Mouse (Mus musculus) neural tube, embryonic 12.5 days (tissue): ENCODE results near the gene Arrb2. TPM values are rescaled to one million over a fixed set of nuclear protein-coding genes. Genes with fewer than 3 reads are reported as not detected.

Experiments
- ATAC-seq: fragments of 200-750 bp; cut with Nextera tagmentation; 2 replicates; pipeline ENCODE4 v1.8.0; 2017; ENCODE audit warnings: low read depth, mild to moderate bottlenecking, moderate TSS enrichment, moderate library complexity; ENCODE audit not compliant: low FRiP score
- H3K27ac ChIP-seq: fragments of 300-500 bp; sonication (generic); 2 replicates; pipeline ENCODE4 v1.5.1; 2016
- H3K27me3 ChIP-seq: fragments of 300-500 bp; sonication (generic); replicated peaks from 2 replicates; pipeline ENCODE4 v1.6.1; 2016; ENCODE audit warnings: mild to moderate bottlenecking
- H3K36me3 ChIP-seq: fragments of 300-500 bp; sonication (generic); 2 replicates; pipeline ENCODE4 v1.6.1; 2016; ENCODE audit warnings: mild to moderate bottlenecking
- H3K4me1 ChIP-seq: fragments of 300-500 bp; sonication (generic); 2 replicates; pipeline ENCODE4 v1.6.1; 2016
- H3K4me2 ChIP-seq: fragments of 300-500 bp; sonication (generic); replicated peaks from 2 replicates; pipeline ENCODE4 v1.6.1; 2016; ENCODE audit warnings: mild to moderate bottlenecking
- H3K4me3 ChIP-seq: fragments of 300-500 bp; sonication (generic); 2 replicates; pipeline ENCODE4 v1.5.1; 2016
- H3K9ac ChIP-seq: fragments of 300-500 bp; sonication (generic); 2 replicates; pipeline ENCODE4 v1.6.1; 2016; ENCODE audit warnings: mild to moderate bottlenecking
- H3K9me3 ChIP-seq: fragments of 300-500 bp; sonication (generic); 2 replicates; pipeline ENCODE4 v1.6.1; 2016; ENCODE audit warnings: mild to moderate bottlenecking
- WGBS: fragments of 180-500 bp; shearing (Covaris S2); methylation state at CpG from one replicate; pipeline ENCODE4 v1.1.7; 2016; 5-methylcytosine and 5-hydroxymethylcytosine counted together
- polyA plus RNA-seq: library from polyadenylated mRNA; unstranded; fragments of >200 nt; fragmentation: Nextera tagmentation; extraction: Ambion mirVana; gene quantifications from 2 replicates; pipeline ENCODE4 v1.2.1, GENCODE M21; 2016

Arrb2 gene
- polyA plus RNA-seq, 1 experiment from 2014 or later: 36.4 TPM

GRCm38 (mm10) chr11:70447373-70447772 is 14.9 kb downstream of the Arrb2 start:
- H3K36me3 ChIP-seq: peaks cover under 1% of the 10 kb centered on the region; the same call in 1 of the 2 replicates
- H3K4me2 ChIP-seq: no peak overlapping the region
- no peaks in the 10 kb centered on the region for H3K9me3 ChIP-seq
- no peak overlapping the region for H3K27ac ChIP-seq
- H3K9ac ChIP-seq: no peak overlapping the region
- 68% methylated on average over 1 of the region's 1 CpGs for WGBS
- no peak overlapping the region for H3K4me3 ChIP-seq
- ATAC-seq: no peak
- peaks cover 3% of the 10 kb centered on the region for H3K4me1 ChIP-seq
- H3K27me3 ChIP-seq: no peaks in the 10 kb centered on the region

DNA sequence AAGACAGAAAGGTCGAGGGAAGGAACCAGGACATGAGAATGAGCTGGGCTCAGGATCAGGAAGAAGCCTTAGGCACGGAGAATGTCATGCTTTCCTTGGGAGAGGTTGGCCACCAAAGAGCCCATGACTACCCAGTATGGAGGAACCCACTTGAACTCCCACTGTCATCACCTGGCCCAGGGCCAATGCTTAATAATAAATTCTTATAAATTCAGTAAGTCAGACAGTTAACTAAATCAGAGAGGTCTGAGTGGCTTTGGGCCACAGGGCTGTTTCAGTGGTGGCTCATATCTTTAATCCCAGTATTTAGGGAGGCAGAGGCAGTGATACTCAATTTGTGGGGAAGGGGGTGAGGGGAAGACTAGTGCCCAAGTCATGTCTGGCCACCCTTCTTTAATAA is 18.5 kb downstream of the Arrb2 start:
- no peak overlapping the region for H3K4me2 ChIP-seq
- ATAC-seq: no peak
- peaks cover 17% of the 10 kb centered on the region for H3K4me1 ChIP-seq
- H3K36me3 ChIP-seq: 0 out of 2 replicates have a peak, but pooled peaks cover 3% of the 10 kb centered on the region
- H3K27ac ChIP-seq: no peak overlapping the region
- 79% methylated on average over 2 of the region's 2 CpGs for WGBS
- no peaks in the 10 kb centered on the region for H3K9me3 ChIP-seq
- no peaks in the 10 kb centered on the region for H3K27me3 ChIP-seq
- no peak overlapping the region for H3K4me3 ChIP-seq
- H3K9ac ChIP-seq: no peak overlapping the region

GRCm38 (mm10) chr11:70451797-70452498 is 19.5 kb downstream of the Arrb2 start, which contains the start of gene Med11:
Gene Med11, plus strand, starts transcription at chr11:70451919.
- peak within 1 kb of the TSS; percentile 92 for H3K27ac ChIP-seq
- peak within 1 kb of the TSS; percentile 72 for H3K4me3 ChIP-seq
- peaks cover 17% of the 10 kb centered on the region for H3K4me1 ChIP-seq
- peak; percentile 94 for ATAC-seq
- H3K36me3 ChIP-seq: 0 out of 2 replicates have a peak, but pooled peaks cover 3% of the 10 kb centered on the region
- H3K27me3 ChIP-seq: no peaks in the 10 kb centered on the region
- H3K4me2 ChIP-seq: peak within 1 kb of the TSS; percentile 70
- H3K9ac ChIP-seq: peak within 1 kb of the TSS; percentile 71
- WGBS: under 1% methylated on average over 46 of the region's 46 CpGs
- H3K9me3 ChIP-seq: no peaks in the 10 kb centered on the region

- Histone ChIP-seq H3K4me1 (peaks cover 17% of the 10 kb centered on the region), H3K36me3 (0 out of 2 replicates have a peak, but pooled peaks cover 3% of the 10 kb centered on the region), H3K9ac (no peak overlapping the region), H3K27me3 (peaks cover under 1% of the 10 kb centered on the region), H3K4me3 (no peak overlapping the region), H3K9me3 (no peaks in the 10 kb centered on the region), H3K27ac (no peak overlapping the region), H3K4me2 (0 out of 2 replicates have a peak overlapping the region, but pooled peaks have one; percentile 70)
- WGBS: 91% methylated on average over 9 of the region's 9 CpGs
- no peak for ATAC-seq
Measured at GRCm38 (mm10) chr11:70453261-70454044, 21.0 kb downstream of the Arrb2 start.

DNA sequence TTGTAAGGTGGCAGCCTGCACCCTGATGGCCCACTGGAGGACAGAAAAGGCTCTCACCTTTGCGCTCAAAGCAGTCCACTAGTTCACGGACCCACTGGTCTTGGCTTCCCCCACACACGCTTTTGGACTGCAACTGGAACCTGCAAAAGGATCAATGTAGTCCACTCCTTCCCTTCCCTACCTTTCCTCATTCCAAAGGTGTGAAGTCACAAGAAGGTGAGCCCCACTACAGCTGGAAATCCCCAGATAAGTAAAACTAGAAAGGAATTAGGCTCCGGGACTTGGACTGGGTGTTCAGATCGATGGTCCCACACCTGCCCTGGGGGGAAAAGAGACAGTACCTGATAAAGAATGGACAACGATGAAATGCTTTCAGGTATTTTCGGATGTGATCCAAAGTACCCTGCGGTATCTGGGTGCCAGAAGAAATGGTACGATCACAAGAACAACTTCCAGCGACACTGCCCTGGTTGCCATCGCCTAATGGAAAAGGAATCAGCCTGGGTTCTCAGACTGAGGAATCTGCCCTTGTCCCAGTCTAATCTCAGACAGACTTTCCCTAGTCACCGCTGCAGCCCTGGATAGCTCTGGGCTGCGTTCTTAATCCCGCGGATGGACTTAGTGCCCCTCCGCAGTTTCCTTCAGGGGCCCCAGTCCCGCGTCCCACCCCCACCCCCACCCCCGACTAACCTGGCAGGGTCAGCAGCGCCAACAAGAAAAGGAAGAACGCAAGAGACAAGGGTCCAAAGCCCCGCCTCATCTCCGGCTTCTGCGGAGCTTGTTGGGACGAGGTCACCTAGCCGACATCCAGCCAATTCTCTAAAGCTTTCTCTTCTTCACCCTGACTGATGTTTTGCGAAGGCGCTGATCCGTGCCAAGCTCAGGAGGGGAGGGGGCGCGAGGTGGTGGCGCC is 26.5 kb downstream of the Arrb2 start, which contains the start of gene Zmynd15:
Zmynd15 (plus strand) TSS at position 746 of the 913 bp plus-strand sequence.
- Histone ChIP-seq H3K36me3 (no peaks in the 10 kb centered on the region), H3K9ac (peak within 1 kb of the TSS; percentile 48; the same call in 1 of the 2 replicates), H3K9me3 (0 out of 2 replicates have a peak, but pooled peaks cover 3% of the 10 kb centered on the region), H3K4me3 (peak within 1 kb of the TSS; percentile 39), H3K4me2 (peak within 1 kb of the TSS; percentile 78), H3K27me3 (peaks cover 39% of the 10 kb centered on the region), H3K4me1 (peaks cover 10% of the 10 kb centered on the region; the same call in 1 of the 2 replicates), H3K27ac (no peak within 1 kb of the TSS)
- 20% methylated on average over 32 of the region's 32 CpGs for WGBS
- no peak for ATAC-seq

- 5% methylated on average over 30 of the region's 30 CpGs for WGBS
- ATAC-seq: no peak
- no peaks in the 10 kb centered on the region for H3K36me3 ChIP-seq
- 0 out of 2 replicates have a peak, but pooled peaks cover 3% of the 10 kb centered on the region for H3K9me3 ChIP-seq
- H3K27me3 ChIP-seq: peaks cover 46% of the 10 kb centered on the region
- H3K4me2 ChIP-seq: peak within 1 kb of the TSS; percentile 78
- H3K4me3 ChIP-seq: peak within 1 kb of the TSS; percentile 39
- H3K4me1 ChIP-seq: peaks cover 10% of the 10 kb centered on the region; the same call in 1 of the 2 replicates
- H3K9ac ChIP-seq: peak within 1 kb of the TSS; percentile 48; the same call in 1 of the 2 replicates
- no peak within 1 kb of the TSS for H3K27ac ChIP-seq
Measured at GRCm38 (mm10) chr11:70459601-70460101, 27.2 kb downstream of the Arrb2 start, which contains the start of gene Cxcl16. Gene Cxcl16, minus strand, starts transcription at chr11:70459984.

GRCm38 (mm10) chr11:70463970-70464369 is 31.5 kb downstream of the Arrb2 start:
- H3K4me1 ChIP-seq: peaks cover 19% of the 10 kb centered on the region
- no peak overlapping the region for H3K4me2 ChIP-seq
- WGBS: 79% methylated on average over 5 of the region's 5 CpGs
- 0 out of 2 replicates have a peak, but pooled peaks cover 3% of the 10 kb centered on the region for H3K9me3 ChIP-seq
- H3K4me3 ChIP-seq: no peak overlapping the region
- no peak for ATAC-seq
- H3K36me3 ChIP-seq: no peaks in the 10 kb centered on the region
- peaks cover 63% of the 10 kb centered on the region for H3K27me3 ChIP-seq
- H3K27ac ChIP-seq: no peak overlapping the region
- H3K9ac ChIP-seq: no peak overlapping the region

- WGBS: 26% methylated on average over 16 of the region's 16 CpGs
- Histone ChIP-seq H3K9ac (0 out of 2 replicates have a peak overlapping the region, but pooled peaks have one; percentile 29), H3K27me3 (peaks cover 51% of the 10 kb centered on the region), H3K27ac (no peak overlapping the region), H3K4me2 (peak overlapping the region; percentile 47), H3K9me3 (0 out of 2 replicates have a peak, but pooled peaks cover 3% of the 10 kb centered on the region), H3K4me1 (peaks cover 12% of the 10 kb centered on the region), H3K4me3 (no peak overlapping the region), H3K36me3 (no peaks in the 10 kb centered on the region)
- no peak for ATAC-seq
Measured at GRCm38 (mm10) chr11:70465211-70465610, 32.8 kb downstream of the Arrb2 start.

- 0 out of 2 replicates have a peak, but pooled peaks cover 3% of the 10 kb centered on the region for H3K9me3 ChIP-seq
- H3K27ac ChIP-seq: no peak overlapping the region
- no peak for ATAC-seq
- H3K4me3 ChIP-seq: peak overlapping the region; percentile 9; the same call in 1 of the 2 replicates
- H3K27me3 ChIP-seq: peaks cover 45% of the 10 kb centered on the region
- no peaks in the 10 kb centered on the region for H3K36me3 ChIP-seq
- 18% methylated on average over 23 of the region's 23 CpGs for whole genome bisulfite sequencing
- 0 out of 2 replicates have a peak overlapping the region, but pooled peaks have one; percentile 29 for H3K9ac ChIP-seq
- peaks cover 12% of the 10 kb centered on the region for H3K4me1 ChIP-seq
- H3K4me2 ChIP-seq: peak overlapping the region; percentile 47
Measured at GRCm38 (mm10) chr11:70465824-70466223, 33.4 kb downstream of the Arrb2 start.

DNA sequence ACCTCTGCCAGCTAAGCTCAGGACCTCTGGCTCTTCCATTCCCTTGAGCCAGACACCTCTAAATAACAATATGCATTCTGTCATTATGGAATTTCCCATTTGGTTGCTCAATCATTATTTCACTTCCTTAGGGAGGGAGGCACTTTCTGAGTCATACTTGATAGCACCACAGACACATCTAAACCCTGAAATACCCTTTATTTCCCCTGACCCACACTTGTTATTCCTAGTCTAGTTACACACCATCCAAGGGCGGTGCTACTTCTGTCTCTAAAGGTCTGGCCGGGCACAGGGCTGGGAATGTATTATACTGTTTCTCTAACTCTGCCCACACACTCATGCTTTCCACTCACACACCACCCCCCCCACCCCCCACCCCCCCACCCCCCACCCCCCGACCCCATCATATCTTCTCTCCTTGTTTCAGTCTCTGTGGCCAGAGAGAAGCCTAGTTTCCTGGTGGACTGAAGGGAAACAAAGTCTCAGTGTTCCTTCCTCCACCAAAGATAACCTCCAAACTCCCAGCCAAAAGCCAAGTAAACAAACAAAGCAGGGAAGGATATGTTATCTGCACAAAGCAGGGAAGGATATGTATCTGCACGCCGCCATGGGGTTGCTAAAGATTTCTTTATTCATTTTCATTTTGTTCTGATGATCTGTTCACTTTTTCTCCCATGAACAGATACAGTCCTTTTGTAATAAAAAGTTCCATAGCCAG is 35.6 kb downstream of the Arrb2 start:
- ATAC-seq: no peak
- Histone ChIP-seq H3K4me2 (no peak overlapping the region), H3K27me3 (peaks cover 34% of the 10 kb centered on the region), H3K4me1 (peaks cover 12% of the 10 kb centered on the region), H3K36me3 (no peaks in the 10 kb centered on the region), H3K9me3 (no peaks in the 10 kb centered on the region), H3K9ac (no peak overlapping the region), H3K27ac (no peak overlapping the region), H3K4me3 (no peak overlapping the region)
- WGBS: 88% methylated on average over 5 of the region's 5 CpGs
